Mouse (Mus musculus): Measurements from ENCODE around the gene Nags.

DNA sequence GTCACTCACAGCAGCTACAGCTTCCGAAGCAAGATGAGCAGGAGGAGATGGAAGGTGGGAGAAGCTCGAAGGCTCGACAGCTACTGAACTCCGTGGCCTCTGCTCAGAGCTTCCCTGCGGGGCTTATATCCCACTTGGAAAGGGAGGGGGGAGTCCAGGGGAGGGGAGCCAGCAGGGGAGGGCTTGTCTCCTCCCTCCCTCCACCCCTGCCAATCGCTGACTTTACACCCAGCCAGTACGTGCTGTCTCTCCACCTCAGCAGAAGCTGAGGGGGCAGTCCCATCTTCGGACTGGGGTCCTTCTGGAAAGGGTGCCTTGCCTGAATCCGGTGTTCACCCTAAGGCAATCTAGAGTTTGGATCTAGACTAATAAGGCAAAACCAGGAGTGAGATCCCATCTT is 37.6 kb upstream of the Nags start, which contains the start of gene Pyy:
- TF ChIP-seq CTCF (IDR thresholded peaks at IDR 0.05; ENCODE audit: low read depth) (no peak), EP300 (IDR thresholded peaks at IDR 0.05; ENCODE audit: low read depth) (no peak)
